Mouse (Mus musculus) CD4-positive, CD25-positive, alpha-beta regulatory T cell (primary cell): ENCODE data around the gene Mettl18. TPM values are rescaled to one million over a fixed set of nuclear protein-coding genes. Genes with fewer than 3 reads are reported as not detected.

Experiments
- polyA plus RNA-seq: library from polyadenylated mRNA; unstranded; fragments of 100-300 nt; shearing (Covaris generic); gene quantifications from one replicate; pipeline ENCODE4 v1.2.1, GENCODE M21; 2017

Mettl18 gene
- 22.5 TPM for polyA plus RNA-seq

DNA sequence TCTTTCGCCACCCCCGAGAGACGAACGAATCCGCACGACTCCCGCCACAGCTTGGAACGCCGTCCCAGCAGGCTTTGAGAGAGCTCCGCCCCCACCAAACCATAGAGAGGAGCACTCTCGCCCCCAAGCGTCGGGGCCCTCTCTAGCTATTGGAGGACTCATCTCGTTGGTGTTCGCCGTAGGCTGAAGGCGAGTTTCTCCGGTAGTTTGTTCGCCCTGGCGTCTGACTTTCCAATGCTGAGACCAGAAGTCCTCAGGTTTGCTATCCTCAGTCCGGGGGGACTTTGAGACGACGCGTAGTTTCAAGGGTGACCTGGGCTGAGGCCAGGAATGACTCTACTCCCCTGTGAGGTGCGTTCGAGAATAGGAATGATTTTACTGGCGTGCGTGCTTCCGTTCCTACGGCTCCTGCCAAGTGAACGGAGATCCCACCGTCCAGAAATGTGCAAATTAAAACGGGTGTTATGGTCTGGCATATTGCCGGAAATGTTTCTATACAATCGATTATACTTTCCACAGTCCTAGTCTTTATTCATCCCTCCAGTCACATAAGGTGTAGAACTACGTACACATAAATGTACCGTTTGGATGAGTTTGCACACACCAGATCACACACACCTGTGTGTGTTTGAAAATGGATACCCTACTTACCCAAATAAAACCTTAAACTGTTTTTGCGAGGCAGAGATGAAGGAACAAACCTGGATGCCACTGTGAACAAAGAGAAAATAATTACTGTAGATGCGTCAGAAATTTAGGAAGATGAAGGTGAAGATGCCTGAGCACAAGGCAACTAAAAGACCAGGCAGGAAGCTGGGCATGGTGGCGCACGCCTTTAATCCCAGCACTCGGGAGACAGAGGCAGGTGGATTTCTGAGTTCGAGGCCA is at the start of gene Mettl18, which contains the start of gene BC055324:
Gene Mettl18, plus strand, starts transcription at position 169 of the 888 bp plus-strand sequence.
Gene BC055324, minus strand, starts transcription at position 76 of the 888 bp plus-strand sequence.

Other genes with a start within 250 kb of the Mettl18 start
- gene Kifap3, start 215.3 kb upstream of the Mettl18 start, polyA plus RNA-seq: 3.4 TPM
- gene Scyl3, start 65.8 kb upstream of the Mettl18 start, polyA plus RNA-seq: 48.2 TPM
- gene BC055324, start 93 bp upstream of the Mettl18 start, polyA plus RNA-seq: 2.7 TPM
- gene Sele, start 53.3 kb downstream of the Mettl18 start, polyA plus RNA-seq: 0.66 TPM
- 1,155 TPM for gene Sell, start 67.1 kb downstream of the Mettl18 start, polyA plus RNA-seq
- gene Selp, start 120.4 kb downstream of the Mettl18 start, polyA plus RNA-seq: 5.9 TPM
- 0.06 TPM for gene F5, start 156.9 kb downstream of the Mettl18 start, polyA plus RNA-seq